Mouse (Mus musculus): ENCODE data around the gene Wdr49.

Wdr49 gene

DNA sequence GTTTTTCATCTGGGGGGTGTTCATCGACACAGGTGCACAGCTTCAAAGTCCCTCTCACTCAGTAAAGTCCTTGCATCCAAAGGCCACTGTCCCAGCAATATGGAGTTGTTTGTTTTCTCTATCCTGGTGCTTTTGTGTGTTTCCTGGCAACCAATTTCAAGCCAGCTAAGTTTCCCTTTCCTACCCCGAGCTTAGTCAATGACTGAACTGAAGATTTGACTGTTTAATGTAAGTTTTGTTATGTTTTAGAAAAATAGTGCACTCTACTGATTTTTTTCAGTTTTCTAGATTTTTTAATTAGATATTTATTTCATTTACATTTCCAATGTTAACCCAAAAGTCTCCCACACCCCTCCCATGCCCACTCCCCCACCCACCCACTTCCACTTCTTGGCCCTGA, at the start of gene Wdr49:
Gene Wdr49 (minus strand): TSS at position 101 of the 400 bp plus-strand sequence.
- no peak for TF ChIP-seq GATA4 (IDR thresholded peaks at IDR 0.05; ENCODE audit: insufficient replicate concordance, low read length)

DNA sequence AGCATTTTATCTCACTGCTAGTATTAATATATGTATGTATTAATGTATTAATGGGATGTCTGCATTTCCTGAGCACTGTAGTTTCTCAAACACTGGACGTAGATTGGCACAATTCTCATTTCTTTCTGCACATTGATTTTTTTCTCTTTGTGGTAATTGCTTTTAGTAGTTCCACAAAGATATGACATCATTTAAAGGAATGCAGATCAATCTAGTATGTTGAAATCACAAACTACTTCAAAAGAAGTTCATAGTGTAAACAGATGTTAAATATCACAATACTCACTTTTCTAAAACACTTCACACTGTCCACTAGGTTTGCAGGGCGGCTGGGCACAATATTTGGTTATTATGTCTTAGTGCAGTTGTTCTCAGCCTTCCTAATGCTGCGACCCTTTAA, 49.1 kb upstream of the Wdr49 start:
- TF ChIP-seq GATA4 (IDR thresholded peaks at IDR 0.05; ENCODE audit: insufficient replicate concordance, low read length), result no peak

DNA sequence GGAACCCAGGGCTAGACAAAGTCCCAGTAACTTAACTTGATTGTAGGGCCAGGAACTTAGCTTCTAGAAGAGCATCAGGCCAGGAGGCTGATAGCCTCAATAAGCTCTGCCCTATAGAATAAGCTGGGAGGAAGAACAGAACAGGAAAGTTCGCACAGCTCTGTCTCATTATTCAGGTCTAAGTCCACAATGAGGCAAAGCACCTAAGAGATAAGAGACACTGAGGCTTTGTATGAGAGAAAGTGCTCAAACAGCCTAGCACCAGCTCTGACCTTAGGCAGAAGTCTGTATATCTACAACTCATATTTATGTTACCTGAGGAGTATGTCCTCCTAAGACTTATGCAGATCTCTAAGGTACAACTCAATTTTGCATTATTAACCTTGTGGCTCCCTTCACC, 40.6 kb upstream of the Wdr49 start:
- no peak for TF ChIP-seq GATA4 (IDR thresholded peaks at IDR 0.05; ENCODE audit: insufficient replicate concordance, low read length)

- no peak for TF ChIP-seq GATA4 (IDR thresholded peaks at IDR 0.05; ENCODE audit: insufficient replicate concordance, low read length)
These were observed 39.4 kb upstream of the Wdr49 start for GRCm38 (mm10) chr3:75521314-75521713.

- no peak for TF ChIP-seq GATA4 (IDR thresholded peaks at IDR 0.05; ENCODE audit: insufficient replicate concordance, low read length)
These were observed 35.8 kb upstream of the Wdr49 start for GRCm38 (mm10) chr3:75517631-75518250.

GRCm38 (mm10) chr3:75498961-75499960, 17.3 kb upstream of the Wdr49 start:
- no peak for TF ChIP-seq GATA4 (IDR thresholded peaks at IDR 0.05; ENCODE audit: insufficient replicate concordance, low read length)

- no peak for TF ChIP-seq GATA4 (IDR thresholded peaks at IDR 0.05; ENCODE audit: insufficient replicate concordance, low read length)
These were observed 11.0 kb upstream of the Wdr49 start for GRCm38 (mm10) chr3:75492913-75493312.

GRCm38 (mm10) chr3:75475106-75475505, 6.8 kb downstream of the Wdr49 start:
- no peak for TF ChIP-seq GATA4 (IDR thresholded peaks at IDR 0.05; ENCODE audit: insufficient replicate concordance, low read length)

GRCm38 (mm10) chr3:75474657-75475056, 7.3 kb downstream of the Wdr49 start:
- no peak for TF ChIP-seq GATA4 (IDR thresholded peaks at IDR 0.05; ENCODE audit: insufficient replicate concordance, low read length)

DNA sequence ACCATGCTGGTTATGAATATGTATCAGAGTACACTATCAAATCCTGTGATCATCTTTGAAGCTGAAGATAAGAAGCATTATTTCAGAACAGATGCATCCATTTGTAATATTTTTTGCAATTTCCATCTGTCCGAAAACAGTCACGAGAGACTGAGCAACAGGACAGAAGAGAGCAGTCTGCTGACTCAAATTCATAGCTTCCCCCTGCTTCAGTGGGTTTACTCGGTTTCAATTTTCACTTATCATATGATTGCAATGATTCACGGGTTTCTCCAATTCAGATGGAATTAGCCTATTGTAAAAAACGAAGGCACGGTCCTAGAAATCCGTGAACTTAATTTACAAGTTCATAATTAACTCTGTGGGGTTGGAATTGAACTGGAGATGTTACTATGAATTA, 13.8 kb downstream of the Wdr49 start:
- no peak for TF ChIP-seq GATA4 (IDR thresholded peaks at IDR 0.05; ENCODE audit: insufficient replicate concordance, low read length)

- no peak for TF ChIP-seq GATA4 (IDR thresholded peaks at IDR 0.05; ENCODE audit: insufficient replicate concordance, low read length)
These were observed 51.3 kb downstream of the Wdr49 start for GRCm38 (mm10) chr3:75430564-75431181.

GRCm38 (mm10) chr3:75395918-75396317, 86.0 kb downstream of the Wdr49 start:
- TF ChIP-seq GATA4 (IDR thresholded peaks at IDR 0.05; ENCODE audit: insufficient replicate concordance, low read length), result no peak

DNA sequence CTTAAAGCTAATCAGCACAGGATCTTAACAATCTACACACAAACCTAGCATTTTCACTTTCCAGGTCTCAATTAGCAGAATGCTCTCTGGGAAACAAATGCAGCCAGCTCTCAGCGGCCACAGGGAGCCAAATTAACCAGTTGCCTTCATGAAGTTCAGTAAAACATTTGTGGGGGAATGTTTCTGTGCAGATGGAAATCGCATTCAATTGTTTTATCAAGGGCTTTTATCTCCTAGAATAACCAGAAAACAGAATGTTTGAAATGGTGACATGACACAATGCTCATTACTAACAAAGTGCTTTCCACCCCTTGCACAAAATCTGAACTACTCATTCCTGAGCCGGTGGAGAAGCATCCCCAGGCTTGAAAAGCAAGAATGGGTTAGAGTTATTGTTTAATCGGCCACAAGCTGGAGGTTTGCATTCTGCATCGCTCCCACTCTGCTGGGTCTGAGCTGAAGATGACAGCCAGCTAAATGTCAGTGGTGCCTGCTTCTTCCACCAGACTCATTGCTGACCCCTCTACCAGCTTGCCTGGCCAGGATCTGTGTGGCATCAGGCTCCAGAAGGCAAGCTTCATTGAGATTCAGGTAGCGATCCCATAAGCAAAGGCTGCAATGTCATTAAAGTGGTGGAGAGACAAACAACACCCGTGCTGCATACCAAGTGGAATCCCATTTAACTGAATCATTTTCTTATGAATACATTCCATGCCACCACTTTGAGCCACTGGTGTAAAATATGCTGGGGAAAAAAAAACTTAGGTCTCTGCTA, 86.6 kb downstream of the Wdr49 start:
- TF ChIP-seq GATA4 (IDR thresholded peaks at IDR 0.05; ENCODE audit: insufficient replicate concordance, low read length), result no peak

DNA sequence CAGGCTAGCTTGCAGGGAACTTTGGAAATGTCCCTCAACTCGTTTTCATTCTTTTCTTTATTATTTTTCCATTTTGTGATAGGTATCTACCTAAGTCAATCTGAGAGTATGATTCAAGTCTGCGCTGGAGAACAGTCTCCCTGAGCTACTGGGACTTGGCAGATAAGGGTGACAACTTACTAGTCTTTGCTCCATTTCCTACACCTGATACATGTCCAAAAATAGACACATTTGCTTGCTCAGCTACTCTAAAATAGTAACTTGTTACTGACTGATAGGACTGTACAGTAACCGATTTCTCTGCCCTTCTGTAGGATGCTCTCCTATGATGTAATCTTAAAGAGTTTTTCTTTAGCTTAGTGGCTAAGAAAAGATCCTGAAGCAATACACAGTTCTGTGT, 87.5 kb downstream of the Wdr49 start:
- TF ChIP-seq GATA4 (IDR thresholded peaks at IDR 0.05; ENCODE audit: insufficient replicate concordance, low read length), result no peak

DNA sequence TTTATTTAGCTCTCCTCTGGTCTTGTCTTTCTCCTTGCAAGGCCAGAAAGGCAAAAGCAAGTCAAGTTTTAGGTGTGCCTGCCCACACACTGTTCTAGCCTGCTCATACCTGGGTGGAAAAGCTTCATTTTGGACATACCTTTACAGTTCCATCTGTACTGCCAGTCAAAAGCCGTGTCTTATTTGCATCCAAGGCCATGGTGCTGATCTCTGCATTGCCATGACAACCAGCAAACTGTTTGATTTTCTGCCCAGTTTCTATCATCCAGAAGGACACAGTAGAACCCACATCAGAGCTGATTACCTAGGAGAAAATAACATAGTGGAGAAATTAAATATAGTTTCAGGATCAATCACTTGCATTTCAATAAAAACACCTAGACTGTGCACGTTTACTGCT, 100.2 kb downstream of the Wdr49 start:
- no peak for TF ChIP-seq GATA4 (IDR thresholded peaks at IDR 0.05; ENCODE audit: insufficient replicate concordance, low read length)
